Mouse (Mus musculus): ENCODE data around the gene Tmem132c. TPM values are rescaled to one million over a fixed set of nuclear protein-coding genes. Genes with fewer than 3 reads are reported as not detected.

The Tmem132c gene
- polyA plus RNA-seq, 1 experiment from 2014 or later = 0.26 TPM

DNA sequence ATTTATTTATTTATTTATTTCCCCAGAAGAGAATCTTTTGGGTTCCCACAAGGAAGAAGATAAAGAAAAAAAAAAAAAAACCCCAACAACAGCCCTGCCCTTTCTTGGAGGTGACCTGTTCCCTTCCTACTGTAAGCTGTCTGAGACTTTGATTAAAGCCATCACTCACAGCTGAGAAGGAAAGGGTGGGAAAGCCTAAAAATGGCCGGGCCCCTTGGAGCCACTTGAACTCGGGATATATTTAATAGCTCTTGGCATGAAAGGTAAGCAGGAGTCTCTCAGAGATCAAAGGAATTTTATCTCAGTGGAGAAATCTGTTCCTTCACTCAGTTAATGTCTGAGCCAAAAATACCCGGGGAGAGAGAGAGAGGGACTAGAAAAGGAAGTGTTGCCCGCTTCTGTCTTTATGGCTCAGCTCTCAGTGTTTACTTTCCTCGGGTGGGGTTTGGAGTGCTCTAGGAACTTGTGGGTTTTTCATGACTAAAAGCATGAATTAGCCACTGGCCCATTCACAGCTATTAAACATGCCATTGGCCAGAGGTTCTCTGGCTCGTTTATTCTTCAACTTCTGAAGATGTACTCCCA lies 41.0 kb downstream of the Tmem132c start:
- no peak for DNase-seq (ENCODE audit: low spot score)

DNA sequence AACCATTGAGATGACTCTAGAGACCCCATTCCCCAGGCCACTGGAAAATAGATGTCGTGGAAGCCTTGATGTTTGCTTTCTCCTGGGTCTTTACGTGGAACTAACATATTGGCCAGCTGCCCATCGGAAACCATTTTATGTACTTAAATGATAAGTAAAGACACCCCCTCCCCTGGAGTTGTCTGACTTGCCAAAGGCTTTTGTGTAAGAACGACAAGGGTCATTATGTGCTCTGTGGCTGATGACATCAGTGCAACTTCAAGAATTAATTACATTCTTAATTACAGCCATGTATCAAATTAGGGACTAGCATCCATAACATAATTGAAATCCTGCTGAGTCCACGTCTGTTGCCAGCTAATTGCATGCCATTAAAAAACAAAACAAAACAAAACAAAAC lies 45.3 kb downstream of the Tmem132c start:
- DNase-seq (ENCODE audit: low spot score) = no peak

DNA sequence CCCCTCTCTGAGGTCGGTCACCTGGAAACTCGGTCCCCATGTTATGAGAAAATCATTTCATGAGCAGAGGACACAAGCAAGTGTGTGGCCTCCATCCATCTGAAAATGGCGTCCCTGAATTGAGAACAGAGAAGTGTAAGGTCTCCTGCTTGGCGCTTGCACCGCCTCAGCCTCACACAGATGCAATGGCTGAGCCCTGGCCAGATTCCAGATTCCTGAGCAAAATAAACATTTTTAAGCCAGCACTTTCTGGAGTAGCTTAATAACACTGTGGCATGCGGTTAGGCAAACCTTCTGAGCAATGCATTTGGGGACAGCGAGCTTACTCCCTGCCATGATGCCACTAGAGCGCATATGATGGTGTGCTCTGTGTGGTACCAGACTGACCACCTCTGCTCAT lies 48.1 kb downstream of the Tmem132c start:
- no peak for DNase-seq (ENCODE audit: low spot score)

DNA sequence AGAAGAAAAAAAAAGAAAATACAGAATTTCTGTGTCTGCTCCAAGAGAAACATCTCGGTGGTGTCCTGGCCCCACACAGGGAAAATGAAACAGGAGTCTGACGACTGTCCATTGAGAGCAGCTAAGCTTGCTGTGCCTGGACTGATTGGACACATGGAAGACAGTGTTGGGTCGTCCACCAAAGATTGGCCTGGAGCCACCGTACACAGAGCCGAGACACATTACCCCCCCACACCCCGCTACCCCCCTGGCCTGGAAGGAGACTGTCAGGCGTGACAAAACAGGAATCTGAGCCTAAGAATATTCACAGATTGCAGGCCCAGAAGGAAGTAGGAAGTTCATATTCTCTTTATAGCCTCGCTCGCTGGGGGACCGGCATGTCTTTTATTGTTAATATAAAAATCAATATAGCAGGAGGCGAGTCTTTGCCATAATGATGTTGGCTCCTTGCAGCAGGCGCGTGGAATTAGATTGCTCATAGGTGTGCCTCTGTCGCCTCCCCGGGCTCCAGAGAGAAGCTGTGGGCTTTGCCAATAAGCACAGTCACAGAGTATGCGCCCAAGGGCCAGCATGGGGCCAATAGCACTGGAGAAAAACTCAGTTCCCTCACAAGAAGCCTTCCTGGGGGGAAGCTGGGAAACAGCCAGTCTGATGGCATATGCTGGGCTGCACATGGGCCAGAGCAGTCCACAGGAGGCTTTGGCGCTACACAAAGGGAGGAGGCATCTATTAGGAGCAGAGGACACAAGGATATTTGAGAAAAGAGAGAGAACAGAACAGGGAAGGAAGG lies 49.0 kb downstream of the Tmem132c start:
- no peak for DNase-seq (ENCODE audit: low spot score)

DNA sequence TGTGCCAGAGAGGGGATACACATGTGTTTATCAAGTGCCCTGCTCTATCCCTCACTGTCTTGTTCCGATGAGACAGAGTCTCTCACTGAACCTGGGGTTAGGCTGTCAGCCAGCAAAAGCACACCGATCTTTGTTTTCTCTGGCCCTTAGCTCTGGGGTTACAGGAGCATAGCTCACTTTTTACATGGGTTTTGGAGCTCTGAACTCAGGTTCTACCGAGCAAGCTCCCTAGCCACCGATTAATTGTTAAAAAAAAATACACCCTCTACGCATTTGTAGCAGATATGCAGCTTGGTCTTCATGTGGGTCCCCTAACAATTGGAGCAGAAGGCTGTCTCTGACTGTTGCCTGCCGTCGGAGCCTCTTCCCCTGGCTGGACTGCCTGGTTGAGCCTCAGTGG lies 50.0 kb downstream of the Tmem132c start:
- no peak for DNase-seq (ENCODE audit: low spot score)

DNA sequence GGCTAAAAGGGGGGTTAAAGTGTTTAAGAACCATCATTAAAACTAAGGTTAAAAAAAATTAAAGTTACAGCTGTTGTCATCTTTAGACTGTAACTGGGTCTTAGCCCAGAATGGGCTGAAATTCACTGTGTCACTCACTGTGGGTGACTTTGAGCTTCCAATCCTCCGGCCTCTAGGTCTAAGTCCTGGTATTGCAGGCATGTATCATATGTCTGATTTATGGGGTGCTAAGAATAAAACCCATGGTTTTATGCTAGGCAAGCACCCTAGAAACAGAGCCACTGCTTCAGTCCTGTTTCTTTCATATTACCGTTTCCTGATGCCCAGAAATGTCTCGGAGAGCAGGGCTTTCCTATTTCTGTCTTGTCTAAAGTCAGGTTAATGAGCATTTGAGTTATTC lies 52.1 kb downstream of the Tmem132c start:
- DNase-seq (ENCODE audit: low spot score) = no peak

DNA sequence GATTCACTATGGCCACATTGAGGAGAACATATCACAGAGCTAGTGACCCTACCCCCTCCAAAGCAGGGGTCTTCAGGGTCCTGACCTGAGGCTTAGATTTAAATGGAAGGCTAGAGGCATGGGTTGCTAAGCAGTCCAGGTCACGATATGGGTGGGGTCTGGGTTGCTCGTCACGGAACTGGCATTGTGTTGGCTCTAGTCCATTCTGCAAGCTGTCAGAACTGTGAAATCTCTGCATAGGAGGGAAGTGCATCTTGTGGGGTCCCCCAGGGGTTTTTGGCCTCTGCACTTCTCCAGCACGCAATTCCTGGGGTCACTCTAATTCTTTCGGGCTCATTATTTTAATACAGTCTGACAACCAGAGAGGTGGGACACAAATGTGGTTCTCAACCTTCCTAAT lies 55.9 kb downstream of the Tmem132c start:
- no peak for DNase-seq (ENCODE audit: low spot score)

DNA sequence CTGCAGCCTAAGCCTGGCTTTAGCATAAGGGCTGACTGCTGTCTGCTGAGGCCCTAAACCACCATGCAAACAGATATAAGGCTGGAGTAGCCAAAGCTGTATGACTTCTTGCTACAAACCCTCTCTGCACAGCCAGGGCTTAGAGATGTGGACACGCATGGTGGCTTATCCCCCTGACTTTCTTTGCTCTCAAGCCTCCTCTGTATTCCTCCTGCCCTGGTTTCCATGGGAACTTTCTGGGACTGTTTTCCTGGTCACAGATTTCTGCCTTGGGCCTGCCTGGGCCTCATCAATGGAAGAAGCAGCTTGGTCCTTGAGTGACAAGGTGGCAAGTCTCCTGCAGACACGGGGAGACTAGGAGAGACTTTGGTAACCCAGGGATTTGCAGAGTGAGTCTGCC lies 56.5 kb downstream of the Tmem132c start:
- no peak for DNase-seq (ENCODE audit: low spot score)

DNA sequence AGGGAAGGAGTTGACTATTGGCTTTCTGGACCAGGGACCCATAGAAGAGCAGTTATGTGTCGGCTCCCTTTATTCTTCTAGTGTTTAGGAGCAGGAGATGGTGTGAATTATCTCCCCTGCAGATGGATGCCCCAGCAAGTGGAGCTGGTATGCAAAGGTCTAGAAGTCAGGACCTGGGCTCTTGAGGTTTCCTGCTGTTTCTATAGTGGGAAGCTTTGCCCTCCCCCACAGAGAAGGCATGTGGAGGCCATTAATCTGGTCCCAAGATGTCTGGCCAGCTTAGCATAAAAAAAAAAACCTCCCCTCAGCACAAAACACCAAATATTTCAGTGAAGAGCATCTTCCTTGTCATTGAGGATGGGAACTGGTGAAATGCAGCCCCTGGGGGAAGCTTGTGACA lies 57.4 kb downstream of the Tmem132c start:
- no peak for DNase-seq (ENCODE audit: low spot score)

DNA sequence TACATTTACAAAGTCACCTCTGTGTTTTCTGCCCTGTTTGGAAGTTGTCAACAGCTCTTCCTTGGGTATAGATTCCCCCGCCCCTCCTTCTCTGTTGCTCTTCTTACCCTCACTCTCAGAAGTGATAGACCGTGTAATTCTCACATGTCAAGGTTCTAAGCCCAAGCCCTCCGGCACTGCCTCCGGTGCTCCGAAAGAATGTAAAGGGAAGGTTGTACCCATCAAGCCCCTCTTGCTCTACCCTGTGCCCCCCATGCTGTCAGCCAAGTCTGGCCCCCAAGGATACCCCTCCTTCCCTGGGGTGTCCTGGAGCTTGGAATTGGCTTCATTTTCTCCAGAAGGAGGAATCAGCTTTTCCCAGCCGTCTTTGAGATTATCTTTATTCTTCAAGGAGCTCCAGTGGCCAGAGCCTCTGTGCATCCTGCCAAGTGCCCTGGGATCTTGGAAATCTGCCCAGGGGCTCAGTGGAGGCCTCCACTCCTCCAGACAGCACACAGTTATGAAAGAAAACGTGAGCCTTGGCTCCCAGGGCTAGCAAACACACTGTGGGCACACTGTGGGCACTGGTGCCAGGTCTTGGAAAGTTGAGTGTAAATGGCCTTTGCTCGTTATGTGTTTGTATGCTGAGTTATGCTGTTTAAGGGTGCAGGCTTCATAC lies 59.1 kb downstream of the Tmem132c start:
- DNase-seq (ENCODE audit: low spot score) = no peak

DNA sequence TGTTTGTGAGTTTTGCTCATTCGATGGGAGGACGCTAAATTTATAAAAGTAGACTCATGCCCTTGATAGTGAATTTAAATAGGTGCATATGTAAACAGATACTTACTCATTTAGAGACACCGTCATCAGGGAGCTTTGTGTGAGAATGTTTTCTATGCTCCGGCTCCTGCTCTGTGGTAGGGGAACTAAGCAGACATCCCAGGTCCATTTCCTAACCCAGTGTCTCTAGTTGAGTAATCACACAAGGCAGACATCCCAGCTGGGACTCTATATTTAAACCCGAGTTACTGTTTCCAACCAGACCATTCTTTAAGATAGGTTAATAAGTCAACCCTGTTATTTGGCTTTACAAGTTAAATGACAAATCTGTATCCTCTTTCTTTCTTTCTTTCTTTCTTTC lies 63.7 kb downstream of the Tmem132c start:
- no peak for DNase-seq (ENCODE audit: low spot score)

DNA sequence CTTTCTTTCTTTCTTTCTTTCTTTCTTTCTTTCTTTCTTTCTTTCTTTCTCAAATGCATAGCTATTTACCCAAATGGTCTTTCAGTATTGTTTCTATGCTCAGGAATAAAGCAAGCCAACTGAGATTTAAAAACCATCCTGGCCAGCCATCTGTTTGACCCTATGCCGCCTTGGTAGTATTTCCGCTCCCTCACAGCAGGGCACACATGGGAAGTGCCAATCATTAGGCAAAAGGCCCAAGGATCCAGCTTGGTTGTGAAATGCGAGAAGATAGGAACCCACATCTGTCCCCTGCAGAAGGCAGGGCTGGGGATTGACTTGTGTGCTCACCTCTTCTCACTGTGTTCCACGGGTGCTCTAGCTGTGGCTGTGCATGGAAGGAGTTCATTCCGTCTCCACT lies 64.1 kb downstream of the Tmem132c start:
- DNase-seq (ENCODE audit: low spot score) = no peak

DNA sequence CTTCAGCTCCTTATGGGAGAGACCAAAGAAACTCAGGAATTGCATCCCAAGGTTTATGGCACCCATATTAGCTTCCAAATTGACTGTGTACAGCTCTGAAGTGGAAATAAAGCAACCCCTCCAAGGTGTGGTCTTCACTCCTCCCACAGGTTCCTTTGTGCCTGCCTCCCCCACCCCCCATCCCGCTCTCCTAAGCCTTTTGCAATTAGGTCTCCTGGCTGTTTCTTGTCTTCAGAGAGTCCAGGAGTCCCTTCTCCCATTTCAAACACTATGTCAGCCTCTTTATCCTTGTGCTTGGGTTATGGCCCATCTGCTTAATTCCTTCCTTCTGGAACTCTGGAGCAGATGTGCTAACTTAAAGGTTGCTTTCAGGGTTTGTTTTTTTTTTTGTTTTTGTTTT lies 65.1 kb downstream of the Tmem132c start:
- no peak for DNase-seq (ENCODE audit: low spot score)

DNA sequence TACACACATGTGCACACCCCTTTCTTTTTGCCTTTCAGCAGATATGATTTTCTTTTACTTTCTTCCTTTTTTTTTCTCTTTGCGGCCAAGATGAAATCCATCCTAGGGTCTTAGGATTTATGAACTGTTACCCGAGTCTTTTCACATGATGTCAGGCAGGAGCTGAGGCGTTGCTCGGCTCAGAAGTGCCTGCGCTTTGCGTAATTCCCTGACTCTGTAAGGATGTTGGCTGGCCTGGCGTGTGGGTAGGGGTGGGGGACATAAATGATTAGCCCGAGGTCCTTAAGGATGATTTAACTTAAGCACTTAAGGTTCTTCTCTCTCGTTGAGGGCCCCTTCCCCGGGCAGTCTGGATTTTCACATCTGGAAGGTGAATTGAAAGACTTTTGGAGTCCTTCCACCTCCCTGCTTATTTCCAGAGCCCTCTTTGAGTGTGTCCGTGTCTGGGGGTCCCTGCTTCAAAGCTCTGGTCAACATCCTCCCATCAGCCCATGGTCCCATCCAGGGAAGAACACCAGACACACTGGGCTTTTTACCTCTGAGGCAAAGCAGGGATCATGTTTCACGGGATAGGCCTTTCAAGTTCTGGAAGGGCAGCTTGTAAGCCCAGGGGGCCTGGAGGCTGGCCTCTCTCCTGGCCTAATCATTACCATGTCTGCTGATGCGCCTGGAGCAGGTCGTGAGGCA lies 68.9 kb downstream of the Tmem132c start:
- no peak for DNase-seq (ENCODE audit: low spot score)

DNA sequence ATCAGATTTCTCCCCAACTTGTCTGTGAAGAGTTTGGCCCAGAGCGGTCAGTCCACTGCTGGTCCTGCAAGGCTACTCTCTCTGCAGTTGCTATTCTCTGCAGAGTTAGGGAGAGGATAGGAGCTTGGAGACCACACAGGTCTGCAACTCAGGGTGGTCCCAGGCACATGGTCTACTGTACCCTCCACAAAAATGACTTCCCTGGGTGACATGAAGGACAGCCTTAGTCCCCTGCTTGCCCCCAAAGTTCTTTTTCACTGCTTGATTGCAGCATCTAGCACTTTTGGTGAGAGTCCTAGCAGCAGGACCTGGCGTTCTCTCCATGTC lies 69.4 kb downstream of the Tmem132c start:
- no peak for DNase-seq (ENCODE audit: low spot score)

DNA sequence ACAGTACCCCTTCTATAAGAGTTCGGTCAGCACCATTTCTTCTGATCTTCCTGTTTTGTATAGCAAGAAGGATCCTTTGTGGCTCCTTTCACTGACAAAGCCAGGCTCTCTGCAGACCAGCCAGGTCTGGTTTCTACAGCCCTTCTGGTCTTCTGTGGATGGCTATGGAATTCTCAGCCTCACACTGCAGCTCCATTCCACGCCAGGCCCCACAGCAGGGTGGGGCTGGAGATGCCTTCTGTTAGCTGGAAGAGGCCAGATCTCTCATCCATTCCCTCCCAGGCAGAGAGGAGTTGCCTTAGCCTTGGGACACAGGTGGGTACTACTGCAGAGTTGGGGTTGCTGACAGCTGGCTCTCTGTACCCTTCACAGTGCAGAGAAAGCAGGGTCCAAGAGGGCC lies 72.0 kb downstream of the Tmem132c start:
- no peak for DNase-seq (ENCODE audit: low spot score)

DNA sequence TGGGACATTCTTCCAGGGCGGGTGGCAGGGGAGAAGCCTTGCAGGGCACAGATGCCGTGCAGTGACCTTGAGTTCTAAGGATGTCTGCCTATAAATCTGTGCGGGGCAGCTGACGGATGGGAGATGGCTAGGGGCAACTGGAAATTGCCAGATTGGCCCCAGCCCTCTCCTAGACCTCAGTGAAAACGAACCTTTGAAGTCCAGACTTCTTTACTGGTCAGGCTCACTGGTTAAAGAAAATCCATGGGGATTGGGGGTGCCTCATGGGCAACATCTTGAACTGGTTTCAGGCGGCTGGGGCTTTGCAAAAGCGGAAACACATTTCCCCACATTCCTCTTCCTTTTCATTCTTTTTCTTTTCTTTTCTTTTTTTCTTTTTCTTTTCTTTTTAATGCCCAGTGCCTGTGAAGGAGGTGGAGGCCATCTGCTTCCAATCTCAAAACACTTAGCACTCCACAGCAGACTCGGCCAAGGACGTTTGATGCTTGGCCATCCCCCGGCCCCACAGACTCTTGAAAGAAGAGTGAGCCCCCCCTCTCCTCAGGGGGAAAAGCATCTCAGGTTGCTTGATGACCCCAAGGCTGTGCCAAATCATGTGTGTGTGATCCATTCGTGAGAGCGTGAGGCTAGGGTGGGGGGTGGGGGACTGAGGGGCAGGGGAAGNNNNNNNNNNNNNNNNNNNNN lies 77.6 kb downstream of the Tmem132c start:
- DNase-seq (ENCODE audit: low spot score) = no peak

DNA sequence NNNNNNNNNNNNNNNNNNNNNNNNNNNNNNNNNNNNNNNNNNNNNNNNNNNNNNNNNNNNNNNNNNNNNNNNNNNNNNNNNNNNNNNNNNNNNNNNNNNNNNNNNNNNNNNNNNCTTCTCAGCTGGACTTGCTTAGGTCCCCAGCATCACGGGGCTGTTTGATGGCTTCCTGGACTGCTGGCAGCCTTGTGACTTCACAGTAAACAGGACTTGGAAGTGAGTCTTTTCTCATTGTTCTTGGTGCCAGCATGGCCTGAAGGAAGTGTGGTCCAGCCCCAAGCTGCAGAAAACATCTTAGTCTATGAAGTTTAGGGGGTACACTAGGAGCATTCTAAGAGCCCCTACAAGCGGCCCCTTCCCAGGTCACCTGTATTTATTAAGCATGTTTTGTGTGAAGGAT lies 83.0 kb downstream of the Tmem132c start:
- DNase-seq (ENCODE audit: low spot score) = no peak

DNA sequence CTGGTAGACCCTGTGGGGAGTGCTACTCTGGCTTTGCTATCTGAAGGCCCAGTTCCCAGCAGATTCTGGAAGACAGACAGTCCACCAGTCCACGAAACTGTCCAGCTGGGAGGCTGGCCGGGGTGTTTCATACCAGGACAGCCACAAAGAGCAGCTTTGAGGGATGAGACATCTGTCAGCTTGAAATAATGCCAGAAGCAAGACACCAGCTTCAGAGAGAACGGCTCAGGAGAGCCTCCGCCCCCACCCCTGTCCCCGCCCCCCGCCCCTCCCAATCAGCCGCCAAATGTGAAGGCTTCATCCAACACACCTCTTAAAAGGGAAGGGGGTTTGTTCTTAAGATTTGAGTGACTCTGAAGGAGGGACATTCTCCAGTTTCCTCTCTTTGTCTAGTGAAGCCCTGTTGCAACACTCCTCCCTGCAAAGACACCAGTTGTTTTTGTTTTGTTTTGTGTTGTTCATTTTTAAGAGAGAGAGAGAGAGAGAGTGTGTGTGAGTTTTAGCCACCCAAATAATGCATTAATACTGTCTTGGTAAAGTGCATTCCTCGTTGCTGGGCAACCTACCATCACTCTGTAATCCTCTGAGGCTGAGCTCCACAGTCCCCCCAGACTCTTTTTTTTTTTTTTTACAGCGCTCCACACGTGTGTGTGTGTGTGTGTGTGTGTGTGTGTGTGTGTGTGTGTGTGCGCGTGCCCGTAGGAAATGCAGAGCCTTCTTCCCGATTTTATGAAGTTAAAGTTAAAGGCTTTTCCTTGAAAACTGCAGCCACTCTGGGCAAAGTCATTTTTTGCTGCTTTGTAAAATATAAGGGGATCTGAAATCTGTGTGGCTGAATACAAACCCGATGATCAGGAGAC lies 94.7 kb downstream of the Tmem132c start:
- no peak for DNase-seq (ENCODE audit: low spot score)

DNA sequence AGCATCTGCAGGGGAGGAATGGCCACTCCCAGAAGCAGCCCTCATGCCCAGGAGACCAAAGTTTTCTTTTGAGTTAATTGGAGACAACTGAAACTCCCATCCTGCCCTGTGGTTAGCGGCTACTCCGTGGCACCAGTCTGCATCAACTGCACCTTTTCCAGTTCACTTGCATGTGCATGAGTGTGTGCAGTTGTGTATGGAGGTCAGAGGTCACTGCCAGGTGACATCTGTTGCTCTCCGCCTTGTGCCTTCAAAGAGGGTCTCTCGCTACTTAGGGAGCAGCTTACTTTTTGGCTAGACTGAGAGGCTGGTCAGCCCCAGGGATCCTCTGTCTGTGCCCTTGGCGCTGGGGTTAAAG lies 95.3 kb downstream of the Tmem132c start:
- DNase-seq (ENCODE audit: low spot score) = no peak

DNA sequence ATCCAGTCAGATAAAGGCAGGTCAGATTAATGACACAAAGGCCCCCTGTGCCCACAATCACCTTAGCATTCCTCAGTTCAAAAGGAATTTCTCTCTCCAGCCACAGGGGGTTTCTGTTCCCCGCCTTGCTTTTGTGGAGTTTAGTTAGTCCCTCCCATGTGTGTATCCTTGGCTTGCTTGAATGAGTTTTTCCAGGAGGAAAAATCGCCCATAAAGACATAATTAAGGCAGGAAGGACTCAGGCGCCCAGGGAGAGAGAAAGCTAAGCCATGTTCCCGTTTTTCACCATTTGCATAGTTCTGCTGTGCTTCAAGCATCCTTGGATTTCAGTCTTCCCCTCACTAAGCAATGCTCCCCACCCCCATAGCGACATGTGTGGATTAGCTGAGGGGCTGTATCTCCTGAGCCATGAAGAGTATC lies 97.4 kb downstream of the Tmem132c start:
- DNase-seq (ENCODE audit: low spot score) = no peak
